Mouse (Mus musculus): ENCODE measurements around the gene Fam129c. TPM values are rescaled to one million over a fixed set of nuclear protein-coding genes. Genes with fewer than 3 reads are reported as not detected.

Fam129c gene
- total RNA-seq, 4 experiments from 2014 or later: 1.2 to 3.5 (median 2.3) TPM

- peak; percentile 81 to 93 for DNase-seq (ENCODE audit: low spot score in 2 of 2)
Observed at GRCm38 (mm10) chr8:71572847-71573633, 24.4 kb upstream of the Fam129c start.

DNA sequence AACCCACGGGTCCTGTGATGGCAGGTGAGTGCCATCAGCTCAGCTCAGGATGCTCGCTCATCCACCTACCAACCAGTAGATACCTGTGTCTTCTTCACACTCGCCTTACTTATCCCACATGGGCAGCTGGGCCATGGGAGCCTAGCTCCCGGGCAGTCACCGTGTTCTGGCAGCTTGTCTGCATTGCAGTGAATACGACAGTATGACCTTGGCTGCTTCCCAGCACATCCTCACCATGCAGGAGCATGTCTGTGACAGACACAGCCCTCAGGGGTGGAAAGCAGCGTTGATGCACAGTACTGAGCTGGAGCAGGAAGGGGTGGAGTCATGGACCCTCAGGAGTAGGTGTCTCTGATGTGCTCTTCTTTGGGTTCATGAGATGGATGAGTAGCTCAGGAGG, 23.0 kb upstream of the Fam129c start:
- no peak for DNase-seq (ENCODE audit: low spot score in 2 of 2)

DNA sequence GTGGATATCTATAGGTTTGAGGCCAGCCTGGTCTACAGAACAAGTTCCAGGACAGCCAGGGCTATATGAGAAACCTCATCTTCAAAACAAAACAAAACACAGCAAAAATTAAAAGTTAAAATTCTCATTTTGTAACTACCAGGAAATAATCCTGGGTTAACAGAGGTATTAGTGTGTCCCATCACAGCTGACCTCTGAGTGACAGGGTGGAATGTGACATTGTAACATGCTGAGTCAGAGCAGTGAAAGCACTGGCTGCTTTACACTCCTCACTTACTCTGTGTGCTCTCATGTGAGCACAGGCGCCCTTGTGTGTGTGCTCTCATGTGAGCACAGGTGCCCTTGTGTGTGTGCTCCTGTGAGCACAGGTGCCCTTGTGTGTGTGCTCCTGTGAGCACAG, 22.4 kb upstream of the Fam129c start:
- no peak for DNase-seq (ENCODE audit: low spot score in 2 of 2)

GRCm38 (mm10) chr8:71577856-71578387, 19.5 kb upstream of the Fam129c start:
- no peak for DNase-seq (ENCODE audit: low spot score in 2 of 2)

DNA sequence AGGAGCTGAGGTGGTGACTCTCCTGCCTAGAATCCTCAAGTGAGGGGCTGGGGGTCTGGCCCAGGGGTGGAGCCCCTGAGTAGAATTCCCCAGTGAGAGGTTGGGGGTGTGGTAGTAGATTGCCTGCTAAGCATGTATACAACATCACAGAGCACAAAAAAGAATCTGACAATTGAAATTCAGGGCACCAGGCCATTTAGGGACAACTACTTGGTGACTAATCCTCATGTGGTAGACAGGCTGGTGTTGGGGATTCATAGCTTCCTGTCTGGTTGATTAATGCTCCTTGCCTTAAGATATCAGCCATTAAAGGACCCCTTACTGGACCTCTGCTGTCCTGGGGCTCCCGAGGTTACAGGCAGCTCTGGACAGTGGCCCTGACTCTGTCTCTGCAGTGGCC, 18.4 kb upstream of the Fam129c start:
- no peak for DNase-seq (ENCODE audit: low spot score in 2 of 2)

DNA sequence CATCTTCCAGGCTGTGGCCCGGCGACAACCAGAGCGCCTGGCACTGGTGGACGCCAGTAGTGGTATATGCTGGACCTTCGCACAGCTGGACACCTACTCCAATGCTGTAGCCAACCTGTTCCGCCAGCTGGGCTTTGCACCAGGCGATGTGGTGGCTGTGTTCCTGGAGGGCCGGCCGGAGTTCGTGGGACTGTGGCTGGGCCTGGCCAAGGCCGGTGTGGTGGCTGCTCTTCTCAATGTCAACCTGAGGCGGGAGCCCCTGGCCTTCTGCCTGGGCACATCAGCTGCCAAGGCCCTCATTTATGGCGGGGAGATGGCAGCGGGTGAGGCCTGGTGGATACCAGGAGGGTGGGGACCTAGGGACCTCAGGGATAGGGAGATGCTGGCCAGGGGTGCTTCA, 18.0 kb upstream of the Fam129c start:
- DNase-seq (ENCODE audit: low spot score in 2 of 2): no peak

DNA sequence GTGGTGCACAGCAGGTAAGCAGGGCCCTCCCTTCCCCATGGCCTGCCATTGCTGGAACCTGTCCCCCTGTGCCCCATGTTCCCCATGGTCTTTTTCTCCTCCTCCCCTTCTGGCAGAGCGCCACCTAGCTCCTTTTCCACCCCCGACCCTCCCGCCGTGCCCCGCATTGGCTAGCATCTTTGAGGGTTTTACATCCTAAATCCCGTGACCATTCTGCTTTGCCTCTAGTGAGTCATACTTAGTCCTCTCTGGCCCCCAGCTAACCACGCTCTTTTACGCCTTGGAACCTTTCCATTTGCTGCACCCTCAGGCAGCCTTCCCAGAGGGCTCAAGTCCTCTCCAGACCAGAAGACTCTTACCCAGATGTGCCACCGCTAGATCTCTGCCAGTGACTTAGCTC, 17.2 kb upstream of the Fam129c start:
- no peak for DNase-seq (ENCODE audit: low spot score in 2 of 2)

- DNase-seq (ENCODE audit: low spot score in 2 of 2): no peak
Observed at GRCm38 (mm10) chr8:71586891-71587290, 10.6 kb upstream of the Fam129c start.

- DNase-seq (ENCODE audit: low spot score in 2 of 2): no peak
Observed at GRCm38 (mm10) chr8:71588762-71589161, 8.7 kb upstream of the Fam129c start.

DNA sequence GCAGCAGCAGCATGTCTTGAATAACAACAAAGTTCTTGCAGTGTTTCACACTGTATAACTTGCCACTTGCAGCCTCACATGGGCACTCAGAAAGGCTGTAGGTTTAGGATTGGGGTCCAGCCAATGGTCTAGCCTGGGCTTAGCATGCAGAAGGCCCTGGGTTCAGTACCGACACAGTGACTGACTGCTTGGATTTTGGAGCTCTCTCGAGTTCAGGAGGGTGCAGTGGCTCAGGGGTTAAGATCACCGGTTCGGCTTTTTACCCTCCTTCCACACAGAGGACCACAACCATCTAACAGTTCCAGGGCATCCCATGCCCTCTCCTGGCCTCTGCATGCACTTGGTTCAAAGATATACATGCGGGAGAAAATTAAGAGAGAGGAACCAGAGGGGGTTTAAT, 6.4 kb upstream of the Fam129c start:
- no peak for DNase-seq (ENCODE audit: low spot score in 2 of 2)

DNA sequence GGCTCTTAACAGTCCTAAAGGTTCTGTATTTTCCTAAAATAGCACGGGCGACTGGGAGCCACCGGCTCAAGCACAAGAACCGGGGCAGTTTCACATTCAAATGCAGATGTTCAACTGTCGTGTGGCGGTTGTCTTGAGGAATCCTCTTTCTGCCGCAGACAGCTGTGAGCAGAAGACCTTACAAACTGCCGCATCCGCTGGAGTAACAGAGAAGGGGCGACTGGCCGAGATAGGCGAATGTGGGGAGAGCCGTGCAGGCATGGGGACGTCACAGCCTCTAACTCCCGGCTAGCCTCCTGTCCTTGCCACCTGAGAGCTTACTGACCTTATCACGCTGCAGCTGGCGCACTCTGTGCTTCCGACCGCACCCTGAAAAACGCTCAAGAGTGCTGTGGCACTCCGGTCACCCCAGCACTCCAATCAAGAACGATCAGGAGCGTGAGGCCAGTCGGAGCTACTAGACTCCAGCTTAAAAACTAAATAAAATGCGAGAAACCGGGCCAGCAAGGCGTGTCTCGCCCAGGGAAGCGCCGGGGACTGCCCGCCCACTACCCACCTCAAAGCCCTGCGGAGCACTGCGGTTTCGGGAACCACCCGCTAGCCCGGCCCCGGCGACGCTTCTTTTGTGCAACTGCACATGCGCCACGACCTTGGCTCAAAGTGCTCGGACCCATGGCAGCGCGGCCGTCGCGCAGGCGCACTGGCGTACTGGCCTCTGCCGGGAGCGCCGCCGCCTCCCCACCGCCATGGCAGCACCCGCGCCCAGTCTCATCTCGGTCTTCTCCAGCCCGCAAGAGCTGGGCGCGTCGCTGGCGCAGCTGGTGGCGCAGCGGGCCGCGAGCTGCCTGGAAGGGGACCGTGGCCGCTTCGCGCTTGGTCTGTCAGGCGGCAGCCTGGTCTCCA, 5.7 kb upstream of the Fam129c start, which contains the start of gene Pgls:
Gene Pgls (plus strand): TSS at position 706 of the 903 bp plus-strand sequence.
- peak; percentile 95 to 96 for DNase-seq (ENCODE audit: low spot score in 2 of 2)

DNA sequence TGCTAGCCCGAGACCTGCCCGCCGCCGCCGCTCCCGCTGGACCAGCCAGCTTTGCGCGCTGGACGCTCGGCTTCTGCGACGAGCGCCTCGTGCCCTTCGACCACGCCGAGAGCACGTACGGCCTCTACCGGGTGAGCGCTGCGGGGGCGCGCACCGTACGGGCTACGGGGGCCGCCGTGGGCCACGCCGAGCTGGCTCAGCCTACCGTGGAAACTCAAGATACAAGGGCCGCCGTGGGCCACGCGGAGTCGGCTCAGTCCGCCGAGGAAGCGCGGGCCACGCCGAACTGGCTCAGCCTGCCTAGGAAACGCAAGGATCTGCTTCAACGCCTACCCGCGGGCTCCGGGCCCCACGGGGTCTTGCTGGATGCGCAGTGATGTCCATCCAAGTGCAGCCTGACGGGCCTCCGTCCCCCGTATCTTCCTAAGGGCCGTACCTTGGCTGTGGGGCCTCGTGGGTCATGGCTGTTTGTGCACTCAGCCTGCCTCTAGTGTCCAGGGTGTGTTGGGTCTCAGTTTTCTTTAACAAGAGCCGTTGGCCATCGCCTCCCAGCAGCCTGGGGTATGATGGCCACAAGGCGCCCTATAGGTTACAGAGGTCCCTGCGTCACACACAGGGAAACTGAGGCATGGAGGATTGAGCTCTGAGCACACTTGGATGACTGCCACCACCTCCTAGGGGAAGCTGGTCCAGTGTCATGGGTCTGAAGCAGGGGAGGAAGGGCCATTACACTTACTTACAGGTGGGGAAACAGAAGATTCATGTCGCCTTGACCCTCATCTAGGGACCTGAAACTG, 4.9 kb upstream of the Fam129c start:
- DNase-seq (ENCODE audit: low spot score in 2 of 2): peak; percentile 88 to 93

DNA sequence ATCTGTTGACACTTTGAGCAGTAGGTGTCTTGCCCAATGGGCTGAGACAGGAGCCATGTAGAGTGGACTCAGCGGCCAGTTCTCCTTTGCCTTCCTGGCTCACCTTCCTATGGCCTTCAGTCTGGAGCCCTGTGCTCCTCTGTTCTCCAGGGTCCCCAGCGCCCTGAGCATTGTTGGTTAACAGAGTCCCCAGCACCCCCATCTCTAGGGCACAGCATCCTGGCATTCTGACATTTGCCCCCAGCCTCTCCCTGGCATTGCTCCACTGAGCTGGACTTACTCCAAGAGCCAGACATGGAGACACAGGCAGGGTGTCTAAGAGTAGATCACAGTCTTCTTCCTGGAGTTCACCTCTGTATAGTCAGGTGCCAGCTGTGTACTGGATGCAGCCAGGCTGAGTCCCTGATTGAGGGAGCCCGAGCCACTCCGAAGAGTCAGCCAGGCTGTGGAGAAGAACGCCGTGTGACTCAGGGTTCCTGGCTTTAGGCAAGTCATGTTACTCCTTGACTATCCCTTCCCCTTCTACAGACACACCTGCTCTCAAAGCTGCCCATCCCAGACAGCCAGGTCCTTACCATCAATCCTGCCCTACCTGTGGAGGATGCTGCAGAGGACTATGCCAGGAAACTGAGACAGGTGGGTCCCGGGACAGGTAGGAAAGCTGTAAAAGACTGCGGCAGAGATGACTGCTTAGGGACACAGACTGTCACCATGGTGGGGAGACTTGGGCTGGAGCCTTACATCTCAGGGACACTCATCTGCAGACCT, 3.7 kb upstream of the Fam129c start:
- no peak for DNase-seq (ENCODE audit: low spot score in 2 of 2)

DNA sequence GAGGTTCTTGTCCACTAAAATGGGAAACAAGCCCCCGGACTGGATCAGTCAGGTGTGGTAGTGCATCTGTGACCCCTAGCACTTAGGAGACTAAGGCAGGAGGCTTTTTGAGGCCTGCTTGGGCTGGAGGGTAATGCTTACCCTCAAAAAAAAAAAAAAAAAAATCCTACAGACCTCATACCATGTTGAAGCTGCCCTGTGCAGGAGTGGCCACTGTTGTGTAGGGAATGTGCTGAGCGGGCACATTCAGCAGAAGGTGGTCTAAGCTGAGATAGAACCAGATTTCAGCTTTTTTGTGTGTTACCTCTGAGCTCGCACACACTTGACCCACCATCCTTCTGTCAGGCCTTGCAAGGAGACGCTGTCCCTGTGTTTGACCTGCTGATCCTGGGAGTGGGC, 3.1 kb upstream of the Fam129c start:
- DNase-seq (ENCODE audit: low spot score in 2 of 2): no peak

- peak; percentile 81 to 83 for DNase-seq (ENCODE audit: low spot score in 2 of 2)
Observed at GRCm38 (mm10) chr8:71595862-71596261, 1.6 kb upstream of the Fam129c start.

GRCm38 (mm10) chr8:71596384-71596783, 1.1 kb upstream of the Fam129c start:
- DNase-seq (ENCODE audit: low spot score in 2 of 2): no peak

DNA sequence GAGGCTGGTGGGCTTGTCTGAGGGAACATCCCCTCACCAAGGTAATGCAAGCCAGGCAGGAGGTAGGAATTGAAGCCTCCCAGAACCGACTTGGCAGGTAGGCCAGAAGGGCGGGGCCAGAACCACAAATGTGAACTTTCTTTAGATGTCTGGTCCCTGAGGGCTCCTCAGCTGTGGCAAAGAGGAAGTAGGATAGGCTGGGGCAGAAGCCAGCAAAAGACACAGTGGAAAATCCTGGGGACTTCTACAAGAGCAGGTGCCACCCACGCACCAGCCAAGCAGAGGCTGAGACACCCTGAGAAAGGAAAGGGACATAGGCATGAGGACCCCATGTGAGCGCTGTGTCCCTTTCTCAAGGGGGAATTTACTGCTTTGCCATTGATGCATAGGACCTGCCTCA, 650 bp upstream of the Fam129c start:
- DNase-seq (ENCODE audit: low spot score in 2 of 2): no peak

DNA sequence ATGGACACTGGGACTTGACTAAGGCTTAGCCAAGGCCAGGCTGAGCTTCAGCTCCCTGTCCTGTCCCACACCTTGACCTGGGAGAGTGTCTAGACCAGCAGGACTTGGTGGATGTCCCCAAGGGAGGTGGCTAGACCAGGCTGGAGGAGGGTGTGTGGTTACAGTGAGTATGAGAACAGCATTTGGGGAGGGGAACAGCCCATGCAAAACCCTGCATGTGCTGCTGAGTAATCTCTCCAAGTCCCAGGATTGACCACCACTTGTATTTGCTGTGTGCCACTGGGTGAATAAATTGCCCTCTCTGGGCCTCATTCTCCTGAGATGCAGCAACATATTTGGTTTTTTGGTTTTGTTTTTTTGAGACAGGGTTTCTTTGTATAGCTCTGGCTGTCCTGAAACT, 927 bp downstream of the Fam129c start:
- DNase-seq (ENCODE audit: low spot score in 2 of 2): no peak

GRCm38 (mm10) chr8:71598841-71599240, 1.4 kb downstream of the Fam129c start:
- DNase-seq (ENCODE audit: low spot score in 2 of 2): no peak

DNA sequence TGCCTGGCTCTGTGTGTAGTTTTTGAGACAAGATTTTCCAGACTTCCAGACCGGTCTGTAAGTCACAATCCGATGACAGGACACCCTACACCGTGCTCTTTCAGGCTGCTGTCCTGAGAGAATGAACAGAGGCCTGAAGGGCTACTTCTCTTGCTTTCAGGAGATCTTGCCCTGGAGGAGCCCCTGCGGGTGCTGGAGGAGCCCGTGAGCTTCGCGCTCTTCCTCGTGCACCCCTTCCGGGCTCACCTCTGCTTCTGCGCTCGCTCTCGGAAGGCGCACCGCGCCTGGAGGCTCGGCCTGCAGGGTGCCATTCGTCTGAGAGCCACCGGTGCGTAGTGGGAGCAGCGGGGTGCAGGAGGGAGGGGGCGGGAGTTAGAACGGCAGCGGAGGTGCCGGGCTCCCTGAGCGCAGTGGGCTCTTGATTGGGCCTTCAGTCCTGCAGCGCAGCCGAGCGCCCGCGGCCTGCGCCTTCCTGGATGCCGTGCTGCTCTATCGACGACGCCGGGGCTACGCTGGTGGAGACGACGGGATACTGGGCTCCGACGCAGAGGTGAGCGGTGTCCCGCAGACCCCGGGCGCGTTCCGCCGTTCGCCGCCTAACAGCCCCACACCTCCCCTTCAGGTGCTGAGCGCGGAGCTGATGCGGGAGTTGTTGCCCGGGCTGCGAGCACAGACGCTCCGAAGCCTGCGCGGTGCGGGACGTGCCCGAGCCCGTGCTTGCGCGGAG, 4.7 kb downstream of the Fam129c start:
- DNase-seq (ENCODE audit: low spot score in 2 of 2): no peak
